Mouse (Mus musculus) lung, postnatal 0 days (tissue): ENCODE measurements around the gene Lamp1. TPM values are rescaled to one million over a fixed set of nuclear protein-coding genes. Genes with fewer than 3 reads are reported as not detected.

ENCODE experiments used
- ATAC-seq: fragments of 200-750 bp; cut with Nextera tagmentation; 2 replicates; pipeline ENCODE4 v1.8.0; 2017; ENCODE audit warnings: moderate library complexity
- DNase-seq: peaks from one replicate; pipeline ENCODE4 v3.0.0-alpha.2; 2016; ENCODE audit warnings: low spot score
- H3K27ac ChIP-seq: fragments of 300-500 bp; sonication (generic); 2 replicates; pipeline ENCODE4 v1.5.1; 2014; ENCODE audit warnings: antibody characterized with exemption, mild to moderate bottlenecking, low read length, mixed read lengths
- H3K27me3 ChIP-seq: fragments of 300-500 bp; sonication (generic); replicated peaks from 2 replicates; pipeline ENCODE4 v1.6.1; 2014; ENCODE audit warnings: low read length, mixed read lengths; ENCODE audit not compliant: insufficient read depth
- H3K36me3 ChIP-seq: fragments of 300-500 bp; sonication (generic); 2 replicates; pipeline ENCODE4 v1.6.1; 2014; ENCODE audit warnings: low read length, mixed read lengths; ENCODE audit not compliant: insufficient read depth
- H3K4me1 ChIP-seq: fragments of 300-500 bp; sonication (generic); 2 replicates; pipeline ENCODE4 v1.6.1; 2014; ENCODE audit warnings: antibody characterized with exemption, low read depth, low read length, mixed read lengths; ENCODE audit not compliant: insufficient read depth
- H3K4me2 ChIP-seq: fragments of 300-500 bp; sonication (generic); replicated peaks from 2 replicates; pipeline ENCODE4 v1.6.1; 2014; ENCODE audit warnings: low read depth, mild to moderate bottlenecking, low read length, moderate library complexity, mixed read lengths
- H3K4me3 ChIP-seq: fragments of 300-500 bp; sonication (generic); 2 replicates; pipeline ENCODE4 v1.5.1; 2014; ENCODE audit warnings: low read depth, low read length
- H3K9ac ChIP-seq: fragments of 300-500 bp; sonication (generic); replicated peaks from 2 replicates; pipeline ENCODE4 v1.6.1; 2014; ENCODE audit warnings: low read depth, mild to moderate bottlenecking
- H3K9me3 ChIP-seq: fragments of 300-500 bp; sonication (generic); 2 replicates; pipeline ENCODE4 v1.6.1; 2016; ENCODE audit warnings: low read length, mixed read lengths
- CTCF ChIP-seq: IDR thresholded peaks from 2 replicates; pipeline ENCODE4 v1.5.1; 2016; ENCODE audit warnings: antibody characterized with exemption, mild to moderate bottlenecking
- EP300 ChIP-seq: IDR thresholded peaks from 2 replicates; pipeline ENCODE4 v1.6.1; 2016; ENCODE audit warnings: antibody characterized with exemption, mild to moderate bottlenecking, control low read depth
- WGBS: fragments of 180-500 bp; shearing (Covaris S2); extraction: QIAGEN DNeasy Blood & Tissue Kit; methylation state at CpG from one replicate; pipeline ENCODE4 v1.1.7; 2014; 5-methylcytosine and 5-hydroxymethylcytosine counted together
- polyA plus RNA-seq: library from polyadenylated mRNA; unstranded; fragments of >200 nt; fragmentation: Nextera tagmentation; extraction: Ambion mirVana; gene quantifications from 2 replicates; pipeline ENCODE4 v1.2.1, GENCODE M21; 2015

Lamp1 gene
- polyA plus RNA-seq, 1 experiment from 2014 or later, result 522 TPM

DNA sequence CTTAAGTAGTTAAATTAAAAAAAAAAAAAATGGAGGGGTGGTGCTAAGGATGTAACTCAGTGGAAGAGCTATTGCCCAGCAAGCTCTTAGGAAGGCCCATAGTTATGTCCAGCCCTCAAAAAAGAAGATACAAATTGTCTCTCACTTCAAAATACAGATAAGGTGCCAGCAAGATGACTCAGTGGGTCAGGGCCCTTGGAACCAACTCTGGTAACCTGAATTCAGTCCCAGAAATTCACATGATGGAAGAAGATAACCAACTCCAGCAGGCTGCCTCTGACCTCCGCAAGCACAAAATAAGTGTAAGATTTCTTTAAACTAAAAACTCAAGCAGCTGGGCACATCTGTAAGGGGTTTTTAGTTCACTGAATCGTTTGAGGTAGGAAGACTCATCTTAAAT lies 10.5 kb upstream of the Lamp1 start:
- H3K9ac ChIP-seq, result no peak overlapping the region
- no peaks in the 10 kb centered on the region for H3K4me1 ChIP-seq
- DNase-seq, result no peak
- no peak for ATAC-seq
- peaks cover 28% of the 10 kb centered on the region for H3K36me3 ChIP-seq
- H3K9me3 ChIP-seq, result no peaks in the 10 kb centered on the region
- no peak overlapping the region for H3K4me3 ChIP-seq
- no peak overlapping the region for H3K27ac ChIP-seq
- WGBS, result 87% methylated on average over 2 of the region's 2 CpGs
- H3K27me3 ChIP-seq, result no peaks in the 10 kb centered on the region
- TF ChIP-seq CTCF (no peak), EP300 (no peak)
- no peak overlapping the region for H3K4me2 ChIP-seq

DNA sequence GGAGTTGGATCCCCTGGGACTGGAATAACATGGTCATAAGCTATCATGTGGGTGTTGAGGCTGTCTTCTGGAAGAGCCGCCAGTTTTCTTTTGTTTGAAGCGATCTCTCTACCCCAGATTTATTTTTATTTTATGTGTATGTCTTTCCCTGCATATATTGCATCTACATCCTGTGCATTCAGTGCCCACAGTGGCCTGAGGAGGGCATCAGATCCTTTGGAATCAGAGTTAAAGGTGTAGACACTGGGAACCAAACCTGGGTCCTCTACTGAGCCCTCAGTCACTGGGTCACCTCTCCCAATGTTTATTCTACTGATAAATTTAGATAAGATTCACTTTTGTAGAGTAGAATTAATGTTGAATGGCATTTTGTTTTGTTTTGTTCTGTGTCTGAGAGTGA lies 9.7 kb upstream of the Lamp1 start:
- Histone ChIP-seq H3K27ac (no peak overlapping the region), H3K4me1 (no peaks in the 10 kb centered on the region), H3K4me2 (no peak overlapping the region), H3K27me3 (no peaks in the 10 kb centered on the region), H3K36me3 (peaks cover 23% of the 10 kb centered on the region), H3K9me3 (no peaks in the 10 kb centered on the region), H3K4me3 (no peak overlapping the region), H3K9ac (no peak overlapping the region)
- peak; percentile 30 for TF ChIP-seq CTCF
- no peak for TF ChIP-seq EP300
- no peak for ATAC-seq
- 92% methylated on average over 2 of the region's 2 CpGs for WGBS
- no peak for DNase-seq

DNA sequence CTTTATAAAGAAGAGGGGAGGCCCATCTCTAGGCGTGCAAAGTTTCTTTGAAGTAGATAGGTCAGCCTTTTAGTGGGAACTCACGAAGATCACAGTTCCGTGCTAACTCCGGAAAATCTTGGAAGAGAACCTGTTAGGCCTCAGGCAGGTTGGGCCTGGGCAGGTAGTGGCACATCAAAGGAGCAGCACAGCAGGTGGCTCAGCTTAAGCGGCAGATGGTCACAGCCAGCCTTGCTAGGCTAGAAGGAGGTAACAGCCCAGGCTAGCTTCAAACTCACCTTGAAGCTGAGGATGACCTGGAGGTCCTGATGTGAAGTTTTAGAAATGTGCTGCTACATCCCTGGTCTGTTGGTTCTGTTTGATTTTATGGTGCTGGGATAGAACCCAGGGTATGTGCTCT lies 9.1 kb upstream of the Lamp1 start:
- Histone ChIP-seq H3K4me3 (no peak overlapping the region), H3K36me3 (peaks cover 17% of the 10 kb centered on the region), H3K9ac (no peak overlapping the region), H3K4me1 (no peaks in the 10 kb centered on the region), H3K4me2 (no peak overlapping the region), H3K27me3 (no peaks in the 10 kb centered on the region), H3K9me3 (no peaks in the 10 kb centered on the region), H3K27ac (no peak overlapping the region)
- DNase-seq (no peak), ATAC-seq (no peak)
- WGBS, result 56% methylated on average over 5 of the region's 5 CpGs
- no peak for TF ChIP-seq EP300

DNA sequence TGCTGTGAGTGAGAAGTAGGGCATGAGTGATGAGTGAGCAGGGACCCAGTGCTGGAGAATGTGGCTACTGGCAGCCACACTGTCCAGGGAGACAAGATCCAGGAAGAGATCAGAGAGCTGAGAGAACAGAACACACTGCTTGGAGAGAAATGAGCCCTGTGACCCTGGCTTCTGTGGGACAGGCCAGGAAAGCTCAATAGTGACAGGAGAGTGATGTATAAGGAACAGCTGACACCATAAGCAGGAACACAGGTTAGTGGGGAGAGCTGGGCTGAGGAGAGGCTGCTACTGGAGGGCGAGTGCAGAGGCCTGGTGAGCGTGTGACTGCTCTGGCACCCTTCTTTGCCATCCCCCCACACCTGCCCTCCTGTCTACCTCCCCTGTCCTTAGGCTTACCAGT lies 8.0 kb upstream of the Lamp1 start:
- 86% methylated on average over 2 of the region's 2 CpGs for WGBS
- no peak for TF ChIP-seq EP300
- TF ChIP-seq CTCF, result no peak
- Histone ChIP-seq H3K27me3 (no peaks in the 10 kb centered on the region), H3K9ac (no peak overlapping the region), H3K36me3 (peaks cover 10% of the 10 kb centered on the region), H3K9me3 (no peaks in the 10 kb centered on the region), H3K4me2 (no peak overlapping the region), H3K4me3 (no peak overlapping the region), H3K27ac (no peak overlapping the region), H3K4me1 (no peaks in the 10 kb centered on the region)
- DNase-seq, result no peak
- ATAC-seq, result no peak

DNA sequence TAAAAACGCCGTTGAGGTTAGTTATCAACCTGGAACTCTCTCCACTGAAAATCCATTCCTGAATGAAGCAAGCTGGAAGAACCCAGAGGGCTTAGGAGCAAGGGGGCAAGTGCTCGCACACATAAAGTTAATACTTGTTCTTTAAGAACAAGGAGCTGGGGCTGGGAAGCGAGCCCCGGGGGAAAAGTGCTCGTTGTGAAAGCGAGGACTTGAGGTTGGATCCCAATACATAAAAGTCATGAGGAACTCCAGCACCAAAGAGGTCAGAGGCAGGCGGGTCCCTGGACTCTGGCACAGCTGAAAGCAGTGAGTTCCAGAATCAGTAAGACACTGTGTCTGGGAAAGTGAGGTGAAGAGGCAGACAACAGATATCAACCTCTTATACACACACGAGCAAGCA lies 4.9 kb upstream of the Lamp1 start:
- TF ChIP-seq EP300 (no peak), CTCF (no peak)
- DNase-seq (no peak), ATAC-seq (no peak)
- H3K4me3 ChIP-seq, result no peak overlapping the region
- no peaks in the 10 kb centered on the region for H3K9me3 ChIP-seq
- H3K4me1 ChIP-seq, result peaks cover 3% of the 10 kb centered on the region; the same call in 1 of the 2 replicates
- no peaks in the 10 kb centered on the region for H3K27me3 ChIP-seq
- peaks cover 2% of the 10 kb centered on the region for H3K36me3 ChIP-seq
- WGBS, result 76% methylated on average over 9 of the region's 9 CpGs
- no peak overlapping the region for H3K9ac ChIP-seq
- H3K27ac ChIP-seq, result no peak overlapping the region
- no peak overlapping the region for H3K4me2 ChIP-seq

DNA sequence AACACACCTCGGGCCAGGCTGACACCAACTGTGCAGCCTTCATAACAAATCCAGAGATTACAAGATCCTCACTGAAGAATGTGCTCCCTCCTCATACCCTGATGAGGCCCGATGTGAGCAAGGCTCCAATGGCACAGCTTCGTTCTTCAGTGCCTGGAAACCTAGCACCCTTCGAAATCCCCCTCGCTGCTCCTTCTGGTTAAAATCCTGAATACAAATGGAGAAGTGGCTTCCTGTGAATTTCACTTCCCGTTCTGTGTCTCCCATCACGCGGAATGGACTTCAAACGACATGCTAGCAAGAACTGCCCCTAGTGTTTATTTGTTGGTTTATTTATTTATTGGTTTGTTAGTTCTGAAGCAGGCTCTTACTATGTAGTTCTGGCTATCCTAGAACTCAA lies 3.6 kb upstream of the Lamp1 start:
- 67% methylated on average over 9 of the region's 9 CpGs for WGBS
- H3K36me3 ChIP-seq, result no peaks in the 10 kb centered on the region
- H3K4me1 ChIP-seq, result peaks cover 7% of the 10 kb centered on the region; the same call in 1 of the 2 replicates
- no peak overlapping the region for H3K4me3 ChIP-seq
- no peak overlapping the region for H3K27ac ChIP-seq
- H3K9ac ChIP-seq, result no peak overlapping the region
- peak; percentile 28 for DNase-seq
- ATAC-seq, result no peak
- H3K27me3 ChIP-seq, result no peaks in the 10 kb centered on the region
- H3K9me3 ChIP-seq, result no peaks in the 10 kb centered on the region
- no peak for TF ChIP-seq CTCF
- no peak for TF ChIP-seq EP300
- H3K4me2 ChIP-seq, result no peak overlapping the region
